Mouse (Mus musculus) liver, adult 2 months (tissue): ENCODE results near the gene Zbtb41. TPM values are rescaled to one million over a fixed set of nuclear protein-coding genes. Genes with fewer than 3 reads are reported as not detected.
"Not testable (repeated sequence)": the region's sequence is repeated elsewhere in the genome, so short reads cannot be mapped to it uniquely, and the experiment has no call there.

Source experiments
- DNase-seq: peaks from one replicate; pipeline ENCODE4 v3.0.0-alpha.2; 2011; ENCODE audit warnings: low read depth, low spot score; ENCODE audit errors: extremely low read depth
- H3K27ac ChIP-seq: fragments of 200-500 bp; replicated peaks from 2 replicates; pipeline ENCODE4 v1.5.1; 2012; ENCODE audit warnings: low read depth, mild to moderate bottlenecking, control low read depth, inconsistent platforms, low read length; ENCODE audit not compliant: insufficient read depth
- H3K27me3 ChIP-seq: fragments of 200-500 bp; 2 replicates; pipeline ENCODE4 v1.6.1; 2012; ENCODE audit warnings: mild to moderate bottlenecking, moderate library complexity, low read length, inconsistent platforms; ENCODE audit not compliant: control insufficient read depth, insufficient read depth
- H3K36me3 ChIP-seq: fragments of 200-500 bp; 2 replicates; pipeline ENCODE4 v1.6.1; 2012; ENCODE audit warnings: low read length, inconsistent platforms; ENCODE audit not compliant: control insufficient read depth, insufficient read depth
- H3K4me1 ChIP-seq: fragments of 200-500 bp; 2 replicates; pipeline ENCODE4 v1.6.1; 2011; ENCODE audit warnings: low read length; ENCODE audit not compliant: control insufficient read depth, insufficient read depth
- H3K4me3 ChIP-seq: fragments of 200-500 bp; 2 replicates; pipeline ENCODE4 v1.5.1; 2011; ENCODE audit warnings: low read depth, mild to moderate bottlenecking, control low read depth, low read length, moderate library complexity; ENCODE audit not compliant: insufficient read depth
- H3K79me2 ChIP-seq: fragments of 200-500 bp; 2 replicates; pipeline ENCODE4 v1.6.1; 2012; ENCODE audit warnings: inconsistent platforms, mild to moderate bottlenecking, low read length, moderate library complexity; ENCODE audit not compliant: control insufficient read depth, insufficient read depth
- H3K9ac ChIP-seq: fragments of 200-500 bp; 2 replicates; pipeline ENCODE4 v1.6.1; 2012; ENCODE audit warnings: low read depth, mild to moderate bottlenecking, control low read depth, inconsistent platforms, low read length
- CTCF ChIP-seq: fragments of 200-500 bp; IDR thresholded peaks from 2 replicates; pipeline ENCODE4 v1.5.1; 2011; ENCODE audit warnings: low read depth, low read length, control low read depth
- POLR2A ChIP-seq: fragments of 200-500 bp; IDR thresholded peaks from 2 replicates; pipeline ENCODE4 v1.6.1; 2011; ENCODE audit warnings: low read length, control low read depth; ENCODE audit not compliant: insufficient read depth; ENCODE audit errors: extremely low read depth
- WGBS: fragments of 180-500 bp; shearing (Covaris S2); methylation state at CpG from one replicate; pipeline ENCODE4 v1.1.7; 2018; 5-methylcytosine and 5-hydroxymethylcytosine counted together
- polyA plus RNA-seq: library from polyadenylated mRNA; depleted of rRNA; stranded (reverse); fragments of >200 nt; gene quantifications from 2 replicates; pipeline ENCODE4 v1.2.3, GENCODE M21; 2012
- total RNA-seq: library from RNA; depleted of rRNA; stranded (reverse); fragments of >200 nt; gene quantifications from 2 replicates; pipeline ENCODE4 v1.2.3, GENCODE M21; 2014

Gene Zbtb41
- total and polyA plus RNA-seq, 2 experiments, result 2.1 to 7.6 TPM

DNA sequence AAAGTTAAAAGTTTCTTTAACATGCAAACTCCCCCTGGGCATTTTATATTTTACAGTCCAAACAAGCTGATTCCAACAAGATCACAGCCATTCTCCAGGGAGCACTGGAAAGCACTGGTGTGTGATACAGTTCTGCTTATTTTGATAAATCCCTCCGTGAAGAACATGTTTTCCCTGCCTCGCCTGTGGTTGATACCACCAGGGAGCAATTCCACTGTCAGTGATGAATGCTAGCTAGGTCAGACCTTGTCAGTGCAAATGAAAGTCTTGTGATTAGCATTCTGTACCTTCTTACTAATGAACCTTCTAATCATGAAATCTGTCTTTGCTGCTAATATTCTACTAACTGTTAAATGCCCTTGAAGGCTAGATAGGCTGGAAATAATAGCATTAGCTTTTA, 30.3 kb upstream of the Zbtb41 start:
- Histone ChIP-seq H3K9ac (no peak overlapping the region), H3K27ac (no peak overlapping the region), H3K4me1 (no peaks in the 10 kb centered on the region), H3K27me3 (no peaks in the 10 kb centered on the region), H3K79me2 (no peaks in the 10 kb centered on the region), H3K36me3 (no peaks in the 10 kb centered on the region), H3K4me3 (no peak overlapping the region)
- WGBS, result 73% methylated on average over 2 of the region's 2 CpGs
- TF ChIP-seq CTCF (no peak), POLR2A (no peak)
- DNase-seq, result no peak

GRCm38 (mm10) chr1:139396589-139396988, 25.5 kb upstream of the Zbtb41 start:
- Histone ChIP-seq H3K4me1 (no peaks in the 10 kb centered on the region), H3K4me3 (no peak overlapping the region), H3K9ac (no peak overlapping the region), H3K79me2 (no peaks in the 10 kb centered on the region), H3K27me3 (no peaks in the 10 kb centered on the region), H3K36me3 (no peaks in the 10 kb centered on the region), H3K27ac (no peak overlapping the region)
- no peak for DNase-seq
- 41% methylated on average over 1 of the region's 1 CpGs for WGBS
- TF ChIP-seq CTCF (no peak), POLR2A (no peak)

DNA sequence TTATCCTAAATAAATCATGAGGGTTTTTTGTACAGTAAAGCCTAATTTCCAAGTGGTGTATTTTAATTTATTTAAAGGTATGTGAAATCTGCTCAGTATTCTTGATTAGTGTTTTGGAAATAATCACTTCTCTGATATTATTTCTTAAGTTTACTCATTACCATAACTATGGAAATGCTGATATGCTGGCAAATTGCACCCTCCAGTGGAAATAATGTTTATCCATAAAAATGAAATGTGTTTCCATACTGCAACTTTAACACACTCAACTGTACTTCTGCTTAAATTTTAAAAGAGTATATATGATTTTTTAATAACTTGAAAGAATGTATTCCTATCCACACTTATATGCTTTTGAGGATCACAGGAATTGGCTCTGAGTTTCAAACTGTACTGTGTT, 16.3 kb upstream of the Zbtb41 start:
- no peaks in the 10 kb centered on the region for H3K79me2 ChIP-seq
- no peak overlapping the region for H3K27ac ChIP-seq
- DNase-seq, result no peak
- no peak overlapping the region for H3K9ac ChIP-seq
- no peaks in the 10 kb centered on the region for H3K4me1 ChIP-seq
- H3K27me3 ChIP-seq, result no peaks in the 10 kb centered on the region
- H3K4me3 ChIP-seq, result no peak overlapping the region
- no peaks in the 10 kb centered on the region for H3K36me3 ChIP-seq
- no peak for TF ChIP-seq POLR2A
- TF ChIP-seq CTCF, result no peak

DNA sequence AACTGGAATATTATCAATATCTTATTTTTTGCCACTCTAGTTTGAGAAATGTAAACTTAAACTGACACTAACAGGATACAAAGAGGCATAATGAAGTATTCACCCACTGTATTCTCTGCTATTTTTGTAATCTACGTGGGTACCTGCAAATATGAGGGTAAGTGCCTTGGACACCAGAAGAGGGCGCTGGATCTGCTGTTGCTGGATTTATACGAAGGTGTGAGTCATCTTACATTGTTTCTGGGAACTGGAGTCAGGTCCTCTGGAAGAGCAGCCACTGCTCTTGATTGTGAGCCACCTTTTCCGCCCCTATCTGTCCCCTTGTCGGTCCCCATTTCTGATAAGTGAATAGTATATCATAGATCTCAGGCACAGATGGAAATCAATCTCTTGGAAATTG, 14.4 kb upstream of the Zbtb41 start:
- Histone ChIP-seq H3K27me3 (no peaks in the 10 kb centered on the region), H3K9ac (no peak overlapping the region), H3K27ac (no peak overlapping the region), H3K4me3 (no peak overlapping the region), H3K4me1 (no peaks in the 10 kb centered on the region), H3K36me3 (no peaks in the 10 kb centered on the region), H3K79me2 (no peaks in the 10 kb centered on the region)
- TF ChIP-seq CTCF (peak; percentile 25; the same call in 1 of the 2 replicates), POLR2A (no peak)
- DNase-seq, result peak; percentile 45
- 56% methylated on average over 5 of the region's 5 CpGs for WGBS

- H3K36me3 ChIP-seq, H3K4me3 ChIP-seq, DNase-seq, H3K27ac ChIP-seq, H3K9ac ChIP-seq, H3K4me1 ChIP-seq, H3K27me3 ChIP-seq, H3K79me2 ChIP-seq: not testable (repeated sequence)
- WGBS, result 94% methylated on average over 2 of the region's 2 CpGs
These were observed 9.7 kb upstream of the Zbtb41 start for GRCm38 (mm10) chr1:139412365-139412764.

- no peaks in the 10 kb centered on the region for H3K27me3 ChIP-seq
- 80% methylated on average over 3 of the region's 3 CpGs for WGBS
- TF ChIP-seq CTCF (no peak), POLR2A (no peak)
- H3K27ac ChIP-seq, result no peak overlapping the region
- H3K4me3 ChIP-seq, result no peak overlapping the region
- no peaks in the 10 kb centered on the region for H3K4me1 ChIP-seq
- no peaks in the 10 kb centered on the region for H3K36me3 ChIP-seq
- no peak overlapping the region for H3K9ac ChIP-seq
- no peaks in the 10 kb centered on the region for H3K79me2 ChIP-seq
- no peak for DNase-seq
These were observed 8.6 kb upstream of the Zbtb41 start for GRCm38 (mm10) chr1:139413465-139413864.

DNA sequence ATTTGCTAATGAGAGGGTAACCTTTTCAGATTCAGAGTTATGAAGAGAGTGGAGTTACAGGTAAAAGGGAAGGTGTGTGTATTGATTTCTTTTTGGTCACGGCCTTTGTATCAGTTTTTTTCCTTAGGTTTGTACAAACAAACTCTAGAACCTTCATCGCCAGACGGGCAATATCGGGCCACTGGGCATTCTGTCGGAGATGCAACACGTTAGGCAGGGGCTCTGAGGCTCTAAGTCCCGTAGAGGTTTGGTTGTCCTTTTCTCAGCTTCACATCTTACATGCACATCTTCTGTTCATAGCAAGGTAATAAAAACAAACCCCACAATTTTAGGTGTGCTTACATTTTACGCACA, 590 bp upstream of the Zbtb41 start:
- H3K9ac ChIP-seq, result peak overlapping the region; percentile 94
- TF ChIP-seq POLR2A (no peak), CTCF (no peak)
- H3K27ac ChIP-seq, result peak overlapping the region; percentile 92
- H3K27me3 ChIP-seq, result no peaks in the 10 kb centered on the region
- peaks cover 14% of the 10 kb centered on the region for H3K4me1 ChIP-seq
- no peak for DNase-seq
- WGBS, result 2% methylated on average over 8 of the region's 8 CpGs
- peak overlapping the region; percentile 95 for H3K4me3 ChIP-seq
- H3K36me3 ChIP-seq, result peaks cover 5% of the 10 kb centered on the region; the same call in 1 of the 2 replicates
- H3K79me2 ChIP-seq, result peaks cover 16% of the 10 kb centered on the region; the same call in 1 of the 2 replicates
